Mouse (Mus musculus) frontal cortex, adult 2 months (tissue): ENCODE results near the gene Tor1a. TPM values are rescaled to one million over a fixed set of nuclear protein-coding genes. Genes with fewer than 3 reads are reported as not detected.
"Not testable (repeated sequence)": the region's sequence is repeated elsewhere in the genome, so short reads cannot be mapped to it uniquely, and the experiment has no call there.

Experiments
- DNase-seq, 2 experiments: peaks; one replicate each; pipeline ENCODE4 v3.0.0; 2022; ENCODE audit warnings: low spot score in 1 of 2; ENCODE audit errors: extremely low spot score in 1 of 2
- polyA plus RNA-seq: library from polyadenylated mRNA; depleted of rRNA; stranded (reverse); fragments of >200 nt; gene quantifications from 2 replicates; pipeline ENCODE4 v1.2.3, GENCODE M21; 2012

The Tor1a gene
- polyA plus RNA-seq, 1 experiment: 53.9 TPM

- DNase-seq: no peak
These were observed 10.2 kb downstream of the Tor1a start for GRCm38 (mm10) chr2:30957511-30957910.

- DNase-seq: no peak
These were observed 12.9 kb downstream of the Tor1a start for GRCm38 (mm10) chr2:30954797-30955196.

- DNase-seq: peak; percentile 82 to 92
These were observed 14.8 kb downstream of the Tor1a start, which contains the start of gene Tor1b for GRCm38 (mm10) chr2:30952824-30953490. Tor1b (plus strand) TSS chr2:30952959.

GRCm38 (mm10) chr2:30952457-30952823 lies 15.3 kb downstream of the Tor1a start:
- no peak for DNase-seq

- peak in 1 of 2 experiments; percentile 74 for DNase-seq
These were observed 25.1 kb downstream of the Tor1a start for GRCm38 (mm10) chr2:30942603-30943011.

GRCm38 (mm10) chr2:30942116-30942515 lies 25.6 kb downstream of the Tor1a start:
- DNase-seq: not testable (repeated sequence)

- DNase-seq: no peak
These were observed 26.1 kb downstream of the Tor1a start for GRCm38 (mm10) chr2:30941586-30941985.

- DNase-seq: no peak
These were observed 29.1 kb downstream of the Tor1a start for GRCm38 (mm10) chr2:30938574-30938991.

- no peak for DNase-seq
These were observed 30.0 kb downstream of the Tor1a start for GRCm38 (mm10) chr2:30937731-30938130.

GRCm38 (mm10) chr2:30936808-30937207 lies 30.9 kb downstream of the Tor1a start:
- no peak for DNase-seq

GRCm38 (mm10) chr2:30933917-30934450 lies 33.7 kb downstream of the Tor1a start:
- peak; percentile 31 to 88 for DNase-seq

GRCm38 (mm10) chr2:30933032-30933431 lies 34.7 kb downstream of the Tor1a start:
- no peak for DNase-seq

GRCm38 (mm10) chr2:30931922-30932321 lies 35.8 kb downstream of the Tor1a start:
- no peak for DNase-seq

- DNase-seq: not testable (repeated sequence)
These were observed 36.9 kb downstream of the Tor1a start for GRCm38 (mm10) chr2:30930846-30931245.

GRCm38 (mm10) chr2:30929483-30930045 lies 38.2 kb downstream of the Tor1a start, which contains the start of gene Ptges:
Ptges (minus strand) TSS chr2:30929863.
- DNase-seq: peak; percentile 59 to 85

- no peak for DNase-seq
These were observed 38.7 kb downstream of the Tor1a start for GRCm38 (mm10) chr2:30928893-30929482.

GRCm38 (mm10) chr2:30927844-30928628 lies 39.7 kb downstream of the Tor1a start:
- peak; percentile 42 to 86 for DNase-seq

- DNase-seq: no peak
These were observed 40.5 kb downstream of the Tor1a start for GRCm38 (mm10) chr2:30927151-30927781.

GRCm38 (mm10) chr2:30926381-30926780 lies 41.4 kb downstream of the Tor1a start:
- DNase-seq: no peak

GRCm38 (mm10) chr2:30925181-30925580 lies 42.6 kb downstream of the Tor1a start:
- DNase-seq: no peak
